Mouse (Mus musculus): Measurements from ENCODE around the gene Gm28372.

DNA sequence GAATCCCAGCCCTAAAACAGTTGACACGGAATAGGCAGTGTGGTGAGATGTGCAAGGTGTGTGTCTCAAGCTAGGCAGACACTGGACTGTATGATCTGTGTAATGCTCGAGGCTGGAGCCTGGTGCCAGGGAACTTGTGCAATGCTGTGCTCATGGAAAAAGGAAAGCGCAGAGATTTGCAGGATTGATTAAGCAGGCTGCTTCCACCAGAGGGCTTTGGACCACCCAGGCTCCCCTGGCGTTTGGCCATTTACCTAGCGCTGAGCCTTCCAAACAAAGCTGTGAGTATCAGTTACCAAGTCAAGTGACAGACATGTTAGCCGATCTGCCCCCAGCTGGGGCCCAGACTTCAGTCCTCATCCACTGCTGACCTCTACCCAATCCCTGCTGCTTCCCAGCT, 3.2 kb downstream of the Gm28372 start:
- no peak for TF ChIP-seq EP300 (IDR thresholded peaks at IDR 0.05; ENCODE audit: insufficient read depth, low read depth, low read length)
- no peak for TF ChIP-seq CTCF (IDR thresholded peaks at IDR 0.05)

All from heart, adult 2 months (tissue).